Mouse (Mus musculus): ENCODE measurements around the gene Sav1. TPM values are rescaled to one million over a fixed set of nuclear protein-coding genes. Genes with fewer than 3 reads are reported as not detected.

Sav1 gene
- polyA plus RNA-seq, 1 experiment from 2014 or later = 4.1 TPM

Other genes with a start within 250 kb of the Sav1 start
- 1.3 and 1.8 TPM in 2 replicates for gene Cdkl1, start 195.7 kb downstream of the Sav1 start, polyA plus RNA-seq (2015; fragmentation: Nextera tagmentation; extraction: Ambion mirVana)
- gene Atl1, start 94.4 kb downstream of the Sav1 start, polyA plus RNA-seq (2015; fragmentation: Nextera tagmentation; extraction: Ambion mirVana) = 1.4 and 1.5 TPM in 2 replicates
- 20.7 and 25.4 TPM in 2 replicates for gene Map4k5, start 93.8 kb downstream of the Sav1 start, polyA plus RNA-seq (2015; fragmentation: Nextera tagmentation; extraction: Ambion mirVana)
- gene Nin, start 126.7 kb upstream of the Sav1 start, polyA plus RNA-seq (2015; fragmentation: Nextera tagmentation; extraction: Ambion mirVana) = 2.2 and 2.6 TPM in 2 replicates
- not detected in 2 replicates for gene Abhd12b, start 167.1 kb upstream of the Sav1 start, polyA plus RNA-seq (2015; fragmentation: Nextera tagmentation; extraction: Ambion mirVana)
- 32.8 and 42.5 TPM in 2 replicates for gene Pygl, start 244.5 kb upstream of the Sav1 start, polyA plus RNA-seq (2015; fragmentation: Nextera tagmentation; extraction: Ambion mirVana)